Mouse (Mus musculus): Measurements from ENCODE around the gene Abca2. TPM values are rescaled to one million over a fixed set of nuclear protein-coding genes. Genes with fewer than 3 reads are reported as not detected.

Abca2 gene
- total RNA-seq, 2 experiments from 2014 or later, result 12.7 to 13.8 TPM

DNA sequence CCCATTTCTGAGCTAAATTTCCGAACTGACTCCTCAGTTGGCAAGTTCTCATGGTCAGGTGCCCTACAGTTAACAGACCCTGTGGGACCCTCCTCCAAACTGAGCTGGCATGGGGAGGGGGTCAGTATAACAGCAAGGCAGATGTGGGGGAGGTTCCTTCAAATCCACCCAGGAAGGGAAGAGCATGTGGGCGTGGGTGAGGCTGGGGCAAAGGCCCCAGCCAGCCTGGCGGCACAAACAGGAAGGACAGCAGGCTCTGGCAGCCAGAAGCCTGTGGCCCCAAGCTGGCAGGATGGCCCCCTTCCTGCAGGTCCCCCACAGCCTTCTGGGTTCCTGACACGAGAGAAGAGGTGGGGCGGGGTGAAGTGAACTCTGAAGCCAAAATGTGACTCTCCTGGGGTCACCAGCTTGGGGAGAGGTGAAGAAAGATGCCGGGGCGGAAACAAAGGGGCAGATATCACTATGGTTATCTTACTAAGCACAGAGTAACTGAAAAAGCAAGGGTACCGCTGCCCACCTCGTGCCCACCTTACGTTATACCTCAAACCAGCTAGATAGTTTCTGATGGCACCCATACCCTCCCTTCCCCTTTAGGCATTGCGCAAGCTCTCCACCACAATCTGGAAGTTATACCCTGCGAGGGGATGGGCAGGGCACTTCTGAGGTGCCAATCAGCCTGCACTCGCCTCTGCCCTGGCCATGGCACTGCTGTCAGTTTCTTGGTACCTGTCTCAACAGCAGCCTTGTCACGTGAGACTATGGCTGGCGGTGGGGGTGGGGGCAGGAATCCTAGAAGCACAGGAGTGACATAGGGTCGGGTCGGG, 5.7 kb upstream of the Abca2 start, which contains the start of gene Fut7:
TSS of gene Fut7 (plus strand) at position 681 of the 824 bp plus-strand sequence.
- no peak for DNase-seq (ENCODE audit: low spot score in 2 of 2)

DNA sequence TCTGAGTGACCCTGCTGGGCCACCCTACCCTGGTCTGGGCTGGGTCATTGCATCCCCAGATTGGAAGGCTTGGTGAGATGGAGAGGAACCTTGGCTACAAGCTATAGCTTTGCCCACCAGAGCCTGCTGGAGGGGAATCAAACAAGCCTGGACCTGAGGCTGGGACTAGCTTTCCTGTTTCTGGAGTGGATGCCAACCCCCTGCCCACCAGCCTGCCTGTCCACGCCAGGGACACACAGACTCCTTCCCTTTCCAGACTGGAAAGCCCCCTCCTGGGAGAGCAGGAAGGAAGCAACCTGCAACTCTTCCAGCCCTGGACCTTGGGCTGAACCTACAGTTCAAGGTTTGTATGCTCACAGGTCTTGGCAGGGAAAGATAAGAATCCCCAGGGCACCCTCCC, 4.9 kb upstream of the Abca2 start:
- DNase-seq (ENCODE audit: low spot score in 2 of 2), result no peak

DNA sequence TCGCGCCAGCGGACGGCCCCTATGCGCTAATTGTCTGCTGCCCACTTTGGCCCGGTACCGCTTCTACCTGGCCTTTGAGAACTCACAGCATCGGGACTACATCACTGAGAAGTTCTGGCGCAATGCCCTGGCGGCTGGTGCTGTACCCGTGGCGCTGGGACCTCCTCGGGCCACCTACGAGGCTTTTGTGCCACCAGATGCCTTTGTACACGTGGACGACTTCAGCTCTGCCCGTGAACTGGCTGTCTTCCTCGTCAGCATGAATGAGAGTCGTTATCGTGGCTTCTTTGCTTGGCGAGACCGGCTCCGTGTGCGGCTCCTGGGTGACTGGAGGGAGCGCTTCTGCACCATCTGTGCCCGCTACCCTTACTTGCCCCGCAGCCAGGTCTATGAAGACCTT, 3.0 kb upstream of the Abca2 start:
- no peak for DNase-seq (ENCODE audit: low spot score in 2 of 2)

DNA sequence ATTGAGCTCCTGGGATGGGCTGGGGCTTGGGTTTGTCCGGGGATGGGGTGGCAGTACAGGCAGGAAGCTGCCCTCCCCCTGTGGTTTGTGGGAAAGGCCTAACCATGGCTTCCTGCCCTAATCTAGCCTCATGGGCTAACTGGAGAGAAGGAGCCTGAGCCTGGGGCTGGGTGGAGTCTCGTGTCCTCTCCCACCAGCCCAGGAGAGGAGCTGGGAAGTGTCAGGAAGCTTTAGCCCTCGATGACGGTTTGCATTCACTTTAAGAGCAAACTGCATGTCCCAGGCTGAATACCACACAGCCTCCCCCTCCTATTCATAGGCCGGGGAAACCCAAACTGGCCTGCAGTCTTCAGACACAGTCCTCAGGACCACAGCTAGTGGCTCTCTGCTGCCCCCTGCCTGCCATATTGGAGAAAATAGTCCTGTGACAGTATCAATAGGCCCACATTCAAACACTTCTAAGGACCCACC, 1.7 kb upstream of the Abca2 start:
- DNase-seq (ENCODE audit: low spot score in 2 of 2), result peak in 1 of 2 experiments; percentile 72

DNA sequence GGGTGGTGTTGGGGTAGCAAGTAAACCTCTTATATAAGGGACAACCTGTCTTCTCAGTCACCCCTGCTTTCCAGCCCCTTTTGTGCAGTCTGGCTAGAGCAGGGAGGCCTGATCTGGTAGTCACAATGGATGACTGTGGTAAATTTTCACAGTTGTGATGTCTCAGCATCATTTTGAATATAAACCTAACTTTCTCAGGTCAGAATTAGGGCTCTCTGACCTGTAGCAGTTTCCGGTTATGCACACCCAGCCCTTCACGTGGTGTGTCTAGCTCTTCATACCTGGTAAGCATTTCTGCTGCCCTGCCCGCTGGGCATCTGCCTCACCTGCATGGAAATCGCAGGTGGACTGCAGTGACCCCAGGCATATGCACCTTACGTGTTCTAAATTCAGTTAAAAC, 1.2 kb upstream of the Abca2 start:
- no peak for DNase-seq (ENCODE audit: low spot score in 2 of 2)

DNA sequence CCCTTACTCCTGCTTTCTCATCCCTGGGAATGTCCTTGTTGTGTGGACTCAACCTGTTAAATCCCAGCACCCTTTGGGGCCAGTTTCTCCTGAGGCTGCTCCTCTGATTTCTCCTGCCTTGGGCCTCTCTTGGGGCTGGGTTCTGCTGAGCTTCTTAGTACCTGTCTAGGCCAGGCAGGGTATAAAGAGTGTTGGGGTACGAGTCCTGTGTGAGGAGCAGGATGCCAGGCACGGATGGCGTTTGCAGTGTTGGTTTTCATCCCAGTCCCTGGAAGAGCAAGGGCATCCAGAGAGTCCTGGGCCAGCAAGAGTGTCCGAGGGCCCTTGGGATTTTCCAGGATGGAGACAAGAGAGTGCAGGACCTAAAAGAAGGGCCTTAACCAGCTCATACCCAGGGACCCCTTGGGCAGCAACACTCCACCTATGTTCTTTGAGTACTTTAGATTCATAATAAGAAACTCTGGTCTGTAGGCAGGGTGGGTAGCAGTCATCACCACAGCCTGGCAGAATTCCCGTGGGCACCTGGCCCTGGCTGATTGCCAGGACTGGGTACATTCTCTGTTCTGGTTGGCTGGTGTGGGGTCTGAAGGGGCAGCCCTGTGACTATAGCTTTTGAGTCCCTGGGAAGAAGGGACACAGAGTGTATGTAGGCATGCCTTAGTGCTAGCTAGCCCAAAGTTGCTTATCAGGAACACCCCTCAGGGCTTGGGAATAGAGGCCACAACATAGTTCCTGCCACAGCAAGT, 1.1 kb downstream of the Abca2 start:
- DNase-seq (ENCODE audit: low spot score in 2 of 2), result peak in 1 of 2 experiments; percentile 11

DNA sequence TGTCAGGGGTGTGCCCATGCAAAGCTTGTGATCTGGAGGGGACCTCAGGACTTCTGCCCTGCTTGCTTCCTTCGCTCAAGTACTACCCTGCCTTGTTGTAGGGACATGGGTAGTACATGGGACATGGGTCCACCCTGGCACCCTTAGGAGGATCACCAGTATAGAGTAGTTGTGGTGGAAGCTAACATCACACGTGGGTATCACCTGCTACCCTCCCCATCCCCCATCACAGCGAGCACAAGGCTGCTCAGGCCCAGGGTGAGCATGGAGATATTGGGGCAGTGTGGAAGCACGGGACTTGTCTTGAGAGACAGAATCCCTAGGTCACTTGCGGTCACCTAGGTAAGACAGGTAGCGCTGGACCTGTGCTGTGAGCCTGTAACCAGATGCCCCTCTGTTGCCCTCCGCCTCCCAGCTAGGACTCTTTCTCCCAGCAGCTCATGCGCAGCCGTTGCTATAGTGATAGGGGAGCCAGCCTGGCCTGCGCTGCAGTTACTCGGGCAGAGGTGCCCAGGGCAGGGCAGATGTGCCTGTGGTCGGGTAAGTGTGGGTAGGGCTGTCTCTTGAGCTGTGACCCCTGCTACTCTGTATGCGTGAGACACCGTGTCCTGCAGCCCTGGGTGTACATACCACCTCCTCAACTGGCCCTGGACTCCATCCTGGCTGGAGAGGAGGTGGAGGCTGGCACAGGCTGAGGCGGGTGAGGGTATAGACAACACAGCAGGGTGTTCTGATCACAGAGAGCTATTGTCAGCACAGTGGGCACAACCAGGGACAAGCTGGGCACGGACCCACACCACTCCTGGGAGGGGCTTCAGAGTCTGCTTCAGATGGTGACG, 2.1 kb downstream of the Abca2 start:
- peak in 1 of 2 experiments; percentile 16 for DNase-seq (ENCODE audit: low spot score in 2 of 2)

DNA sequence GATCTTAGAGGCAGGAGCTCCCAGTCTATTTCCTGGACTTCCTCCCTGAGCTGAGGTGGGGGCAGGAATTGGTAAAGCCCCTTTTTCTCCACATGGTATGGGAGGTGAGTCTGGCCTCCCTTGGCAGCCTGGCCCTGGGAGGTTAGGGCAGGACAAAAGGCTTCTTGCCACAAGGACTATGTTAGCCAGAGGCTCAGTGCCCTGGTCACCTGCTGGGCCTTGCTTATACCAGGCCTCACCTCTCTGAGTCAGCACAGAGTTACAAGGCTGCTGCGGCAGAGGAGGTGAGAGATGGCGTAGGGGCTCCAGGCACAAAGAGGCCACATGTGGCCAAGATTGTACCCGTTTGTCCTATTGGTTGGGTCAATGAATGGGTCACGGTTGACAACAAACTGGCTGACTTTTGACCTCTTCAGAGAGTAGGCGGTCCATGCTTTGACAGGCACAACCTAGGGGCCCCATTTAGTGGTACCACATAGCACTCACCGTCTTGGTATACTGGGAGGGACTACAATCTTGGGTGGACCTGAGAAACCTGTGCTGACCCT, 2.9 kb downstream of the Abca2 start:
- DNase-seq (ENCODE audit: low spot score in 2 of 2), result no peak

DNA sequence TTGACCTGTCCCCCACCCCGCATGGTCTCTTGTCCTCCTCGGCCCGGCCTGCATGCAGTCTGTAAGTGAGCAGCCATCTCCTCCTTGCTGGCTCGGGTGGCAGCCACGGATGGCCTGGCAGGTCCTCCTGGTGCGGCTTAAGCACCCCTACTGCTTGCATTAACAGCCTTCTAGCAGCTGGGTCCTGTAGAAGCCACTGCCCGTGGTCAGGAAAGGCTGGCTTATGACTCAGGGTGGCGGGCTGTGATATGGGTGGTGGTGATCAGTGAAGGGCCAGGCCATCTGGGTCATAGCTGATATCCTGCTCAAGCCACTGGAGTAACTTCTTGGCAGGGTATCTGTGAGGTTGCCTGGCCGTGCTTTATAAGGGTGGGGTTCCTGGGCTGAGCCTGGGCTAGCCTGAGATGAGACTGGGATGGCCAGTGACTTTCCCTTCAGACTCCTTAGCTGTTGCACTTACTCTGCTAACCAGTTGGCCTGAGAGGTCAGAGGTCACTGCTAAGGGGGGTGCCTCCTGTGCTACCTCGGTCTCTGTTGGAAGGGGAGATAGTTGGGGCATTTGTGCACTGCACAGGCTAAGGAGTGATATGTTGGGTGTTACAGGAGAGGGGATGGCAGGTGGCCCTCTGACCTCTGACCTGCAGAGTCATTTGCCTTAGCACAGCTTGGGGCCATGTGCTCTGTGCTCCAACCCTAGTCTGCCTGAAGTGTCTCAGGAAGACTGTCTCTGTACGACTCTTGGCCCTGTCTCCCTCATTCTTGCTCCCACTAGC, 4.0 kb downstream of the Abca2 start:
- DNase-seq (ENCODE audit: low spot score in 2 of 2), result no peak

DNA sequence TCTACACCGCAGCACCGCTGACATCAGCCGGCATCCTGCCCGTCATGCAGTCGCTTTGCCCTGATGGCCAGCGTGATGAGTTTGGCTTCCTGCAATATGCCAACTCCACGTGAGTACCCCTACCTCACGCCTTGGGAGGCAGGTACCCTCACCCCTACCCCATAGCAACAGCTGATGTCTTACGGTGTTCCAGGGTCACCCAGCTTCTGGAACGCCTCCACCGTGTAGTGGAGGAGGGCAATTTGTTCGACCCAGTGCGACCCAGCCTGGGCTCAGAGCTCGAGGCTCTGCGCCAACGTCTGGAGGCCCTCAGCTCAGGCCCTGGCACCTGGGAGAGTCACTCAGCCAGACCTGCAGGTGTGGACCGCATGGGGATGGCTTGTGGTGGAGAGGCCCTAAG, 4.6 kb downstream of the Abca2 start:
- no peak for DNase-seq (ENCODE audit: low spot score in 2 of 2)

DNA sequence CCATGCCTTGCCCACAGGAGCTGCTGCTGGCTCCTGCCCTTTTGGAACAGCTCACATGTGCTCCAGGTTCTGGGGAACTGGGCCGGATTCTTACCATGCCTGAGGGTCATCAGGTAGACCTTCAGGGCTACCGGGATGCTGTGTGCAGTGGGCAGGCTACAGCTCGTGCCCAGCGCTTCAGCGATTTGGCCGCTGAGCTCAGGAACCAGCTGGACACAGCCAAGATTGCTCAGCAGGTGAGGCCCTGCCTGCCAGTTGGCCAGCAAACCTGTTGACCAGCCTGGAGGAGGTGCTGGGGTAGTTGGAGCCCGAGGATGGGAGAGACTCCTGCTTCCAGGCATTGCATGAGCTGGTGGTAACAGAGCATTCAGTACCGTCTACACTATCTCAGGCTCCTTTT, 5.8 kb downstream of the Abca2 start:
- peak in 1 of 2 experiments; percentile 16 for DNase-seq (ENCODE audit: low spot score in 2 of 2)

DNA sequence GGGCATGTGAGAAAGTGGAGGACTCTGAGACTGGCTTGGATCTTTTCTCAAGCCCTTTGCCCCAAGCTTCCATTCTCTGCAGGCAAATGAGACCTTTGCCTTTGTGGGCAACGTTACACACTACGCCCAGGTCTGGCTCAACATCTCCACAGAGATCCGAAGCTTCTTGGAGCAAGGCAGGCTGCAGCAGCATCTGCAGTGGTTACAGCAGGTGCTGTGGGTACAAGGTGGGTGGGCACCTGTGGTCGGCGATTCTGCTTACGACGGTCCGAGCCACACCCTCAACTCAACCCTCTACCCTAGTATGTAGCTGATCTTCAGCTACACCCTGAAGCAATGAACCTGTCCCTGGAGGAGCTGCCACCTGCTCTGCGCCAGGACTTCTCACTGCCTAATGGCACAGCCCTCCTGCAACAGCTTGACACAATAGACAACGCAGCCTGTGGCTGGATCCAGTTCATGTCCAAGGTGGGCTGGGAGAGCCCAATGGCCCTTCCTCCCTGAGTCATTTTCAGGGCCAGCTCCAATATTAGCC, 7.8 kb downstream of the Abca2 start:
- DNase-seq (ENCODE audit: low spot score in 2 of 2), result no peak

DNA sequence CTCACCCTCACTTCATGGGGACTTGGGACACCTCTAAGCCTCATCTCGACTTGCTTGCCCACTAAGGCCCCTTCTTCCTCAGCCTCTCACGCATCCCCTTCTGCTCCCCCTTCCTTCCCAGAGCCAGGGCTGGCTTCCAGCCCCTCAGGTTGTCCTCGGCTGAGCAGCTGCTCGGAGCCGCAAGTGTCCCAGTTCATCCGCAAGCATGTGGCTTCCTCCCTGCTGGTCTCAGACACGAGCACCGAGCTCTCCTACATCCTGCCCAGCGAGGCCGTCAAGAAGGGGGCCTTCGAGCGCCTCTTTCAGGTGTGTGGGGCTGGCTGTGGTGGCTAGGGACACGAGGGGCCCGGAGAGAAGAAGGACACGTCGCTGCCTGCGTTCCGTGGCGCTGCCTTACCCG, 12.6 kb downstream of the Abca2 start:
- no peak for DNase-seq (ENCODE audit: low spot score in 2 of 2)

DNA sequence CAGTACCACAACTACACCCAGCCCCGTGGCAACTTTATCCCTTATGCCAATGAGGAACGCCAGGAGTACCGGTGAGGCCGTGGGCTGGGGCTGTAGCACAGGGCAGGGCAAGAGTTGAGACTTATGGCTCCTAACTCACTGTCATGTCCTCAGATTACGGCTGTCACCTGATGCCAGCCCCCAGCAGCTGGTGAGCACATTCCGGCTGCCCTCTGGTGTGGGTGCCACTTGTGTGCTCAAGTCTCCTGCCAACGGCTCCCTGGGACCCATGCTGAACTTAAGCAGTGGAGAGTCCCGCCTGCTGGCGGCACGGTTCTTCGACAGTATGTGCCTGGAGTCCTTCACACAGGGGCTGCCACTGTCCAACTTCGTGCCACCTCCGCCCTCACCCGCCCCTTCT, 14.2 kb downstream of the Abca2 start:
- no peak for DNase-seq (ENCODE audit: low spot score in 2 of 2)

DNA sequence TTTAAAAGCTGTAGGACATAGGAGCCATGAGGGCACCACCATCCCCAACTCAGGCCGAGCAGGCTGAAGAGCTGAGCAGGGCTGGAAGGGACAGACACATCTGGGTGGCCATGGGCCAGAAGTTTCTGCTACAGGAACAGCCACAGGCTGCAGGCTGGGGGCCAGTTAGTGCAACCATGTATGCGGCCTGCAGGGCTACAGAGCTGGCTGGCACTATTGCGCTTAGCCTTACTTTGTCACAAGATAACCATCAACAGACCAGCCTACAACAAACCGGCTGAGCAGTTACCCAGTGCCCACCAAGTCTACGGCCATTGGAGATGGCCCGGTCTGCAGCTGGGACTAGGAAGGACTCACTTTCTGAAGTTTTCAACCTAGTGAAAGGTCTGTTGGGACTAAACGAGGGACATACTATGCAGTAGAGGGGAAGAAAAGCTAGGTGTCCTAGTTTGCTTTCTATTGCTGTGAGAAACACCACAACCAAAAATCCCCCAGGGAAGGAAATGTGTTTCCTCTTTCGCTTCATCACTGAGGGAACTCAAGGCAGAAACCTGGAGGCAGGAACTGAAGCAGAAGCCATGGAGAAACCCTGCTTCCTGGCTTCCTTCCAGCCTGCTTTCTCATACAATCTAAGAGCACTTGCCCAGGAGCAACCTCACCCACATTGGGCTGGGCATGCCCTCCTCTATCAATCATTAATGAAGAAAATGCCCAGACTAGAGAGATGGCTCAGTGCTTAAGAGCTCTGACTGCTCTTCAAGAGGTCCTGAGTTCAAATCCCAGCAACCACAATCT, 22.5 kb downstream of the Abca2 start:
- no peak for DNase-seq (ENCODE audit: low spot score in 2 of 2)

DNA sequence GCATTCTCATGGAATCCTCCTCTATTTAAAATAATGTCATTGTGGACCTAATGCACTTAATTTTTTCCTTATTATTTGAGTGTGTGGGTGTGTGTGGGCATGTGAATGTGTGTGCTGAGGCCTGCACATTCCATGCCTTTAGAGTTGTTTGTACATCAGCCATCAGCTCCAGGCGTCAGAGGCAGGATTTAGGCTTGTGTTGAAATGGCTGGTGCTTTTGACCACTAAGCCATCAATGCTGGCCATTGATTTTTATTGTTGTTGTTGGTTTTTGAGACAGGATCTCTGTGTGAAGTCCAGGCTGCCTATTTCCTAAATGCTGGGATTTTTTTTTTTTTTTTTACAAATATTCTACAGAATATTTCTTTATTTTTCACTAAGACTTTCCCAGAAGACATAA, 24.4 kb downstream of the Abca2 start:
- DNase-seq (ENCODE audit: low spot score in 2 of 2), result no peak

DNA sequence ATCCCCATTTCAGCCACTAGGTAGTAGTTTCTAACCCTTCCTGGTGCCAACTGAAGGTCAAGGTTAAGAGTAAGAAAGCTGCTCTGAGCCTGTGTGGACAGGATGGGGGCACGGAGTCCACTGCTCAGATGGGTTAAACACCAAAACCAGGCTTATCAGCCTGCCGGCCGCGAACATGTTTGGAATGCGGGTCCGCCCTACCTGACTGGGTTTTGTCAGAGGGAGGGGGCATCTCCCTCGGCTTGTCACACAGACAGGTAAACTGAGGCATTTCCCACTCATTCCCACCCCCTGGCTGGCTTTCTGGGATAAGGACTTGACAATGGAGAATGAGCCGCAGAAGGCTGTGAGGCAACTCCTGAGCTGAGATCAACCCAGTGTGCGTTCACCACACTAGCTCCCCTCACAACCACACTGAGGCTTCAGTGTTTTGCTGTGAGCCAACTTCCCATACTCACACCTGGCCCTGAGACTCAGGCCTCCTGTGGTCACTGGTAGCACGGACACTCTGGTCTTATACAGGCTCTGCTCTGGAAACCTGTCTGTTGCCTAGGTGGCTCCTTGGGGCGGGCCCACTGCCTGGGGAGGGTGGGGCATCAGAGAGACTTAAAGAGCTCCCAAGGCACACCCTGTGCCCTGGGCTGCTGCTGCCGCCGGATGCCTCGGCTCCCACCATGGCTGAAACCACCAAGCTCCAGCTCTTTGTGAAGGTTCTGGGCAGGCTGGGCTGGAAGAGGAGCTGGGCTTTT, 27.9 kb downstream of the Abca2 start, which contains the start of gene Clic3:
TSS of gene Clic3 (plus strand) at position 634 of the 749 bp plus-strand sequence.
- no peak for DNase-seq (ENCODE audit: low spot score in 2 of 2)
